Mouse (Mus musculus): Measurements from ENCODE around the gene Rad51b.
A peak's percentile ranks its signal among the peaks of the same experiment; 100 is the strongest.

Rad51b gene

GRCm38 (mm10) chr12:79297121-79297576, at the start of gene Rad51b:
Rad51b (plus strand) TSS chr12:79297282.
- Histone ChIP-seq H3K36me3 (ENCODE audit: control insufficient read depth, insufficient read depth, low read length, poor library complexity, severe bottlenecking) (0 out of 2 replicates have a peak, but pooled peaks cover 3% of the 10 kb centered on the region), H3K27me3 (ENCODE audit: control insufficient read depth, insufficient read depth, low read length, poor library complexity, severe bottlenecking) (no peaks in the 10 kb centered on the region)
- peak; percentile 89 for DNase-seq (ENCODE audit: low read depth, low spot score)

GRCm38 (mm10) chr12:79248110-79248509, 49.0 kb upstream of the Rad51b start:
- Histone ChIP-seq H3K27me3 (ENCODE audit: control insufficient read depth, insufficient read depth, low read length, poor library complexity, severe bottlenecking) (no peaks in the 10 kb centered on the region), H3K36me3 (ENCODE audit: control insufficient read depth, insufficient read depth, low read length, poor library complexity, severe bottlenecking) (peaks cover 14% of the 10 kb centered on the region)

GRCm38 (mm10) chr12:79253294-79254053, 43.6 kb upstream of the Rad51b start:
- H3K27me3 ChIP-seq (ENCODE audit: control insufficient read depth, insufficient read depth, low read length, poor library complexity, severe bottlenecking) = no peaks in the 10 kb centered on the region
- H3K36me3 ChIP-seq (ENCODE audit: control insufficient read depth, insufficient read depth, low read length, poor library complexity, severe bottlenecking) = peaks cover 17% of the 10 kb centered on the region

More at GRCm38 (mm10) chr12:79248110-79248509, 49.0 kb upstream of the Rad51b start:
- no peak for DNase-seq (ENCODE audit: low read depth, low spot score)

GRCm38 (mm10) chr12:79254975-79255374, 42.1 kb upstream of the Rad51b start:
- no peak for DNase-seq (ENCODE audit: low read depth, low spot score)
- Histone ChIP-seq H3K36me3 (ENCODE audit: control insufficient read depth, insufficient read depth, low read length, poor library complexity, severe bottlenecking) (peaks cover 15% of the 10 kb centered on the region), H3K27me3 (ENCODE audit: control insufficient read depth, insufficient read depth, low read length, poor library complexity, severe bottlenecking) (no peaks in the 10 kb centered on the region)

More at GRCm38 (mm10) chr12:79253294-79254053, 43.6 kb upstream of the Rad51b start:
- DNase-seq (ENCODE audit: low read depth, low spot score) = peak; percentile 55

- Histone ChIP-seq H3K36me3 (ENCODE audit: control insufficient read depth, insufficient read depth, low read length, poor library complexity, severe bottlenecking) (peaks cover 16% of the 10 kb centered on the region), H3K27me3 (ENCODE audit: control insufficient read depth, insufficient read depth, low read length, poor library complexity, severe bottlenecking) (no peaks in the 10 kb centered on the region)
- no peak for DNase-seq (ENCODE audit: low read depth, low spot score)
Measured at GRCm38 (mm10) chr12:79260154-79260553, 36.9 kb upstream of the Rad51b start.

- Histone ChIP-seq H3K27me3 (ENCODE audit: control insufficient read depth, insufficient read depth, low read length, poor library complexity, severe bottlenecking) (no peaks in the 10 kb centered on the region), H3K36me3 (ENCODE audit: control insufficient read depth, insufficient read depth, low read length, poor library complexity, severe bottlenecking) (peaks cover 14% of the 10 kb centered on the region)
- peak; percentile 59 for DNase-seq (ENCODE audit: low read depth, low spot score)
Measured at GRCm38 (mm10) chr12:79261035-79261434, 36.0 kb upstream of the Rad51b start.

- no peaks in the 10 kb centered on the region for H3K27me3 ChIP-seq (ENCODE audit: control insufficient read depth, insufficient read depth, low read length, poor library complexity, severe bottlenecking)
- DNase-seq (ENCODE audit: low read depth, low spot score) = no peak
- H3K36me3 ChIP-seq (ENCODE audit: control insufficient read depth, insufficient read depth, low read length, poor library complexity, severe bottlenecking) = peaks cover 32% of the 10 kb centered on the region
Measured at GRCm38 (mm10) chr12:79272604-79273003, 24.5 kb upstream of the Rad51b start.

GRCm38 (mm10) chr12:79279513-79280115, 17.5 kb upstream of the Rad51b start:
- Histone ChIP-seq H3K36me3 (ENCODE audit: control insufficient read depth, insufficient read depth, low read length, poor library complexity, severe bottlenecking) (peaks cover 29% of the 10 kb centered on the region), H3K27me3 (ENCODE audit: control insufficient read depth, insufficient read depth, low read length, poor library complexity, severe bottlenecking) (no peaks in the 10 kb centered on the region)
- DNase-seq (ENCODE audit: low read depth, low spot score) = no peak

GRCm38 (mm10) chr12:79282595-79282994, 14.5 kb upstream of the Rad51b start:
- Histone ChIP-seq H3K27me3 (ENCODE audit: control insufficient read depth, insufficient read depth, low read length, poor library complexity, severe bottlenecking) (no peaks in the 10 kb centered on the region), H3K36me3 (ENCODE audit: control insufficient read depth, insufficient read depth, low read length, poor library complexity, severe bottlenecking) (peaks cover 31% of the 10 kb centered on the region)
- DNase-seq (ENCODE audit: low read depth, low spot score) = no peak

- Histone ChIP-seq H3K27me3 (ENCODE audit: control insufficient read depth, insufficient read depth, low read length, poor library complexity, severe bottlenecking) (no peaks in the 10 kb centered on the region), H3K36me3 (ENCODE audit: control insufficient read depth, insufficient read depth, low read length, poor library complexity, severe bottlenecking) (peaks cover 8% of the 10 kb centered on the region)
- DNase-seq (ENCODE audit: low read depth, low spot score) = no peak
Measured at GRCm38 (mm10) chr12:79292874-79293273, 4.2 kb upstream of the Rad51b start.

GRCm38 (mm10) chr12:79296126-79296816, 811 bp upstream of the Rad51b start, which contains the start of gene Zfyve26:
Zfyve26 (minus strand) TSS chr12:79296304.
- peaks cover 3% of the 10 kb centered on the region; the same call in 1 of the 2 replicates for H3K36me3 ChIP-seq (ENCODE audit: control insufficient read depth, insufficient read depth, low read length, poor library complexity, severe bottlenecking)
- DNase-seq (ENCODE audit: low read depth, low spot score) = peak; percentile 95
- H3K27me3 ChIP-seq (ENCODE audit: control insufficient read depth, insufficient read depth, low read length, poor library complexity, severe bottlenecking) = no peaks in the 10 kb centered on the region

- DNase-seq (ENCODE audit: low read depth, low spot score) = peak; percentile 27
- 0 out of 2 replicates have a peak, but pooled peaks cover 3% of the 10 kb centered on the region for H3K36me3 ChIP-seq (ENCODE audit: control insufficient read depth, insufficient read depth, low read length, poor library complexity, severe bottlenecking)
- no peaks in the 10 kb centered on the region for H3K27me3 ChIP-seq (ENCODE audit: control insufficient read depth, insufficient read depth, low read length, poor library complexity, severe bottlenecking)
Measured at GRCm38 (mm10) chr12:79297884-79298636, 978 bp downstream of the Rad51b start.

GRCm38 (mm10) chr12:79301802-79302201, 4.7 kb downstream of the Rad51b start:
- DNase-seq (ENCODE audit: low read depth, low spot score) = no peak
- Histone ChIP-seq H3K27me3 (ENCODE audit: control insufficient read depth, insufficient read depth, low read length, poor library complexity, severe bottlenecking) (no peaks in the 10 kb centered on the region), H3K36me3 (ENCODE audit: control insufficient read depth, insufficient read depth, low read length, poor library complexity, severe bottlenecking) (no peaks in the 10 kb centered on the region)

- H3K27me3 ChIP-seq (ENCODE audit: control insufficient read depth, insufficient read depth, low read length, poor library complexity, severe bottlenecking) = no peaks in the 10 kb centered on the region
- peak; percentile 25 for DNase-seq (ENCODE audit: low read depth, low spot score)
- H3K36me3 ChIP-seq (ENCODE audit: control insufficient read depth, insufficient read depth, low read length, poor library complexity, severe bottlenecking) = no peaks in the 10 kb centered on the region
Measured at GRCm38 (mm10) chr12:79305131-79305530, 8.0 kb downstream of the Rad51b start.
